Mouse (Mus musculus) brain, embryonic 14.5 days (tissue): ENCODE measurements at regions not wholly inside any gene's neighbourhood (a gene's known extent, or its start where the extent isn't known, plus 50 kb on each side); places are given as distances from the start of the nearest gene placed in this dataset.

ENCODE experiments used
- DNase-seq: peaks from one replicate; pipeline ENCODE4 v3.0.0-alpha.2; 2011; ENCODE audit warnings: low read depth
- CTCF ChIP-seq: fragments of 200-500 bp; IDR thresholded peaks from 2 replicates; pipeline ENCODE4 v1.5.1; 2012; ENCODE audit warnings: inconsistent platforms, mild to moderate bottlenecking, moderate library complexity, borderline replicate concordance; ENCODE audit not compliant: insufficient read depth, insufficient read length; ENCODE audit errors: extremely low read depth
- POLR2A ChIP-seq: fragments of 200-500 bp; IDR thresholded peaks from 2 replicates; pipeline ENCODE4 v1.6.1; 2012; ENCODE audit warnings: mild to moderate bottlenecking, inconsistent platforms, borderline replicate concordance; ENCODE audit not compliant: poor library complexity, insufficient read depth, insufficient read length, severe bottlenecking; ENCODE audit errors: extremely low read depth

DNA sequence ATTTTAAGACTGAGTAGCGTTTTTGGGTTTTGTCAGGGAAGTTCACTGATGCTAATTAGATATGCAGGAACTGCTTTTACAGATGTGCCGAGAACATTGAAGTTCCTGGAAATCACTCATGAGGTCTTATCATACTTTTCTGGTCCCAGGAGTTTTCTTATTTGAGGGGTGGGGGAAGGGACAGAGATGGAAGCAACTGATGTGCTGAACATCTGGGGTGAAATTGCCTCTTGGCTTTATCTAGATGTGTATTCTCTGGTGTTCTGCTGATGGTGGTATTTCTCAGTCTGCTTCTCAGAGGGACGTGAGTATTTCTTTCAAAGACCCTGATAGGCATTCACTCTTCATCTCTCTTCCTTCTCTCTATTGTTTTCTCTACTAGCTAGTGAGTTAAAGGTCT is 107.5 kb upstream of the Sel1l start:
- TF ChIP-seq CTCF, result no peak
- no peak for TF ChIP-seq POLR2A

DNA sequence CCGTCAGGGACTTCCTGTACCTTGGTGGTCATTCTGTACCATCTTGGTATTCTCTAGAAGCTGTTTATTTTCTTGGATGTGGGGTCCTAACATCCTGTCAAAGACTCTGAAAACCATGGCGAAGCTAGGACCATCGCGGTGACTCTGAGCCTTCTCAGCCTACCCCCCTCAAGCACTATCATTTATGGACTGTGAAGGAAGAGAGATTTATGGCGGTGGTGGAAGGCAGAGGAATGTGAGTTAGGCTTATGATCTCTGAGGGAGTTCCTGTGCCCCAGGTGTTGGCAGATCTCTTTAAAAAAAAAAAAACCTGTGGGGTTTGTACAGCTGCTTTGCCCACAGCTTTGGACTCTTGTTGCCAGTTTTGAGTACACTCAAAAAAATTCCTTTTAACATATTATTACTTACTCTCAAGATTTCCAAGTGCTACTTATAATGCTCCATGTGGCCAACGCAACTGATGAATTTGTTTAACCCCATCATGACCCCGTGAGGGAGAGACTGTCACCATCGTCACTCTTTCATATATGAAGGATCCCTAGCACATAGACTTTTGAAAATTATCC is 99.7 kb upstream of the Sel1l start:
- DNase-seq, result no peak
- TF ChIP-seq POLR2A (no peak), CTCF (no peak)

More for the DNA sequence above, 107.5 kb upstream of the Sel1l start:
- DNase-seq, result no peak

- TF ChIP-seq POLR2A (no peak), CTCF (no peak)
- no peak for DNase-seq
These were observed 99.0 kb upstream of the Sel1l start for GRCm38 (mm10) chr12:91947998-91948397.

- no peak for TF ChIP-seq POLR2A
- TF ChIP-seq CTCF, result no peak
- DNase-seq, result no peak
These were observed 97.6 kb upstream of the Sel1l start for GRCm38 (mm10) chr12:91946541-91946940.

DNA sequence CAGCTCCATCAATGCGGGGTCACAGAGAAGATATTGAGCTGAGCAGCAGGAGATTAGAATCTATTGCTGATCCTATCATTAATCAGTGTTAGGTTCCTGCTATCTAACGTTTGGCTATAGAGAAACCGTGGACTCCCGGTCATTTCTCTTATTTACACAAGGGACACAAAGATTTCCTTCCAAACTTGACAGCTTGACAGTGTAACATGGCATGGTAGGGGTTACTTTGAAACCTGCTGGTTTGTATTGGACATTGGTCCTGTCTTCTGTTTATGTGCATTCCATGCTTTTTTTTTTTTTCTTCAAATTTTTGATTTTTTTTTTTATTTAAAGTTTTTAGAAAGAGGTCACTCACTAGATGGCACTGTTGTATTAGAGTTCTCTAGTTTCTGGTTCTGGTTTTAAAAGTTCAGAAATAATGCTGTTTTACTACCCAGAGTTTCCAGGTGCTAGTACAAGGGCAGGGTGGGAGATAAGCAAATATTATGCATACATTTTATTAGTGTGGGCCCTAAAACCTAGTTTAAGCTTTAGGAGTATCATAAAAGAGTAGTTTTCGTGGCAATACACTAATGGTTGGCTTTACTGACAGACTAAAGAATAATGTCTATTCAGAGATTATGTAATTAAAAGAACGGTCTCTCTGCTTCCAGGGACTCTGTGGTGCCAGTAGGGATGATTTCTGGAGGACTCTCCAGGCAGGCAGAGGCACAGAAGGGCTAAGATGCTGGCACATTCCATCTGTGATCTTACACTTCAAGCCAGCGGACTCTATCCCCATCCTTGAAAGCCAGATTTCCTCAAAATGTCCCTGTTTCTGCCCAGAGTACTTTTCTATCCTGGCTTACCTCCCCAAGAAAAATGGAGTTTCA is 83.8 kb upstream of the Sel1l start:
- DNase-seq, result peak; percentile 82
- TF ChIP-seq CTCF (no peak), POLR2A (no peak)

GRCm38 (mm10) chr12:91931586-91931985 is 82.6 kb upstream of the Sel1l start:
- TF ChIP-seq CTCF (no peak), POLR2A (no peak)
- DNase-seq, result no peak

DNA sequence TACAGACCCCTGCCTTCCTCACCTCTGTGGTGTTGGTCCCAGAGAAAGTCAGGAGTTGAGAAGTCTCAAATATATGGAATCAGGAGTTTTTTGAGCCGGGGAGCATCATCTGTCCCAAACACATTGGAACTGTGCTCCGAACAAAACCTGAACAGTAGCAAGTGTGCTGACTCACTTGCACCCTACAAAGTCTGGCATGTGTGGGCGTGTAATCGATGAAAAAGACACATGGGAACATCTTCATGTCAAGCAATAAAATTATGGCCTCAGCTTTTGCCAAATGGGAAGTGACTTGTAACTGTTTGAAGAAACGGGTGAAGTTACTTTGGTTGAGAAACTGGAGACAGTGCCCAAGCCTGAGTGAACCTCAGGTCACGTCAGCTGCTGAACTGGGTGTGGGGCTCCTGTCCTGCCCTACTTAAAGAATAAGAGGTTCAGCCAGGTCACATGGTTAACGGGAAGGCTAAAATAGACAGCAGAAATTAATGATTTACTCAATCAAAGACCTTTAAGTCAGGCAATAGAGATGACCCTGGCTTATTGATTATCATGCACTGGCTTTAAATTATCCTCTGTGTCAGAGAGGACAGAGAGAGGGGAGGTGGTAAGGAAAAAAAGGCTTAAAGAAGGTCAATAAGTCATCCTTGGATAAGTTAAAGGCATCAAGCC is 80.6 kb upstream of the Sel1l start:
- no peak for DNase-seq
- no peak for TF ChIP-seq CTCF

- peak; percentile 31 for DNase-seq
- no peak for TF ChIP-seq POLR2A
- TF ChIP-seq CTCF, result no peak
These were observed 78.6 kb upstream of the Sel1l start for GRCm38 (mm10) chr12:91927576-91927975.

DNA sequence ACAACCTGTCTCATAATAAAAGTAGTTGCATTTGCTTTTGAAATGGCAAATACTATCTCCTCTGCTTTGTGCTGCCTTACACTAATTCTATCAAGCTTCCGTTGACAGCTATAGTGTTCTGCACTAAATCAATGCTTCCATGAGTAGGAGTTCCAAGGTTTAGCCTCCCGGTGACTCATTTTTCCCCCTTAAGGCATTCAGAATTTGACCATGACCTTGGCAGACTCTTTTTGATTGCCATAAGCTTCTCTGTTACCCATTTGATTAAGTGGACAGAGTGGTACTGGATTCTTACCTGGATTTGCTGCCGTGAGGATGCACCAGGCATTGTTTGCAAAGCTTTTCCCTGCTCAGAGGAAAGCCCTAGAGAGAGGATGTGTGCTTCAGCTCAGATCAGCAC is 66.5 kb upstream of the Sel1l start:
- no peak for TF ChIP-seq POLR2A
- TF ChIP-seq CTCF, result no peak

GRCm38 (mm10) chr12:91910529-91910928 is 61.6 kb upstream of the Sel1l start:
- DNase-seq, result peak; percentile 17
- TF ChIP-seq CTCF (no peak), POLR2A (no peak)

More for the DNA sequence above, 66.5 kb upstream of the Sel1l start:
- DNase-seq, result no peak
